Mouse (Mus musculus) liver, postnatal 0 days (tissue): ENCODE data around the gene Pgap2. TPM values are rescaled to one million over a fixed set of nuclear protein-coding genes. Genes with fewer than 3 reads are reported as not detected.

Experiments
- ATAC-seq: fragments of 200-750 bp; cut with Nextera tagmentation; 2 replicates; pipeline ENCODE4 v1.8.0; 2017; ENCODE audit warnings: mild to moderate bottlenecking, moderate library complexity
- DNase-seq: peaks from one replicate; pipeline ENCODE4 v3.0.0-alpha.2; 2016
- H3K27ac ChIP-seq: fragments of 300-500 bp; sonication (generic); 2 replicates; pipeline ENCODE4 v1.5.1; 2014; ENCODE audit warnings: antibody characterized with exemption, moderate library complexity, mild to moderate bottlenecking, low read depth
- H3K27me3 ChIP-seq: fragments of 300-500 bp; sonication (generic); 2 replicates; pipeline ENCODE4 v1.6.1; 2014; ENCODE audit warnings: low read length, control low read depth, mixed read lengths; ENCODE audit not compliant: insufficient read depth
- H3K36me3 ChIP-seq: fragments of 300-500 bp; sonication (generic); replicated peaks from 2 replicates; pipeline ENCODE4 v1.6.1; 2014; ENCODE audit warnings: mild to moderate bottlenecking, control low read depth, low read length, moderate library complexity, mixed read lengths; ENCODE audit not compliant: insufficient read depth
- H3K4me1 ChIP-seq: fragments of 300-500 bp; sonication (generic); 2 replicates; pipeline ENCODE4 v1.6.1; 2014; ENCODE audit warnings: antibody characterized with exemption, mild to moderate bottlenecking, control low read depth; ENCODE audit not compliant: insufficient read depth
- H3K4me2 ChIP-seq: fragments of 300-500 bp; sonication (generic); 2 replicates; pipeline ENCODE4 v1.6.1; 2014; ENCODE audit warnings: low read depth, mild to moderate bottlenecking, low read length, moderate library complexity, mixed read lengths
- H3K4me3 ChIP-seq: fragments of 300-500 bp; sonication (generic); 2 replicates; pipeline ENCODE4 v1.5.1; 2014; ENCODE audit warnings: low read depth, low read length
- H3K9ac ChIP-seq: fragments of 300-500 bp; sonication (generic); replicated peaks from 2 replicates; pipeline ENCODE4 v1.6.1; 2014; ENCODE audit warnings: mild to moderate bottlenecking, moderate library complexity
- H3K9me3 ChIP-seq: fragments of 300-500 bp; sonication (generic); 2 replicates; pipeline ENCODE4 v1.6.1; 2016; ENCODE audit warnings: mild to moderate bottlenecking, control low read depth, low read length, mixed read lengths
- CTCF ChIP-seq: sonication (generic); IDR thresholded peaks from 2 replicates; pipeline ENCODE4 v1.5.1; 2016; ENCODE audit warnings: antibody characterized with exemption, low read depth
- EP300 ChIP-seq: IDR thresholded peaks from 2 replicates; pipeline ENCODE4 v1.6.1; 2016; ENCODE audit warnings: antibody characterized with exemption, low read depth, mild to moderate bottlenecking
- WGBS: fragments of 180-500 bp; shearing (Covaris S2); extraction: QIAGEN DNeasy Blood & Tissue Kit; methylation state at CpG from one replicate; pipeline ENCODE4 v1.1.7; 2014; ENCODE audit not compliant: insufficient replicate concordance; 5-methylcytosine and 5-hydroxymethylcytosine counted together
- polyA plus RNA-seq: library from polyadenylated mRNA; unstranded; fragments of >200 nt; fragmentation: Nextera tagmentation; extraction: Ambion mirVana; gene quantifications from 2 replicates; pipeline ENCODE4 v1.2.1, GENCODE M21; 2015

The Pgap2 gene
- polyA plus RNA-seq, 1 experiment from 2014 or later = 28.7 TPM

DNA sequence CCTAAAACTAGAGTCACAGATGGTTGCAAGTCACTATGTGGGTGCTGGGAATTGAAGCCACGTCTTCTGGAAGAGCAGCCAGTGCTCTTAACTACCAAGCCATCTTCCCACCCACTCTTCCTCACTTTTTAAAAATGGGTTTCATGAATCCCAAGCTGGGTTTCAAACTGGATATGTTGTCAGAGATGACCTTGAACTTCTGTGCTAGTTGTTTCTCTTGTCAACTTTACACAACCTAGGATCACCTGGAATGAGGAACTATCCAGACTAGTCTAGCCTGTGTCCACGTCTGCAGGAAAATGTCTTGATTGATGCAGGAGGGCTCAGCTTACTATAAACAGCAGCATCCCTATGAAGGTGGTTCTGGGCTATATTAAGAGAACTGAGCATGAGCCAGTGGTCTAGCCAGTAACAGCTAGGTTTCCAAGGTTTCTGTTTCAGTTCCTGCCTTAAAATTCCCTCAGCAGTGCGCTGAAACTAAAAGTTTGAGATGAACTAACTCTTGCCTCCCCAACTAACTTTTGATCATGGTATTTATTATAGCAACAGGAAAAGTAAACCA lies 5.6 kb upstream of the Pgap2 start:
- 64% methylated on average over 3 of the region's 3 CpGs for WGBS
- DNase-seq (no peak), ATAC-seq (0 out of 2 replicates have a peak, but pooled peaks have one; percentile 20)
- Histone ChIP-seq H3K9ac (no peak overlapping the region), H3K4me1 (peaks cover 28% of the 10 kb centered on the region), H3K4me3 (no peak overlapping the region), H3K4me2 (no peak overlapping the region), H3K27ac (peak overlapping the region; percentile 46; the same call in 1 of the 2 replicates), H3K36me3 (no peaks in the 10 kb centered on the region; the same call in 1 of the 2 replicates), H3K9me3 (no peaks in the 10 kb centered on the region), H3K27me3 (no peaks in the 10 kb centered on the region)
- no peak for TF ChIP-seq CTCF
- TF ChIP-seq EP300 = no peak

DNA sequence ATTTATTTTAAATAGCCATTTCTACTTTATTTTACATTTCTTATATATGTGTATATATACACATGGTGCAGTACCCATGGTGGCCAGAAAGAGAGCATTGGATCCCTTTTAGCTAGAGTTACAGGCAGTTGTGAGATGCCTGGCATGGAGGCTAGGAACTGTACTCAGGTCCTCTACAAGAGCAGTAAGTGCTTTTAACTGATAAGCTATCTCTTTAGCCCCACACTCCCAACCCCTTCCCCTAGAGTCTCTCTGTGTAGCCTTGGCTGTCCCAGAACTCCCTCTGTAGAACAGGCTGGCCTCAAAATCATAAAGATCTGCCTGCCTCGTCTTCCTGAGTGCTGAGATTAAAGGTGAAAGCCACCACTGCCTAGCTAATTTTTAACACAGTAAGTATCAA lies 4.4 kb upstream of the Pgap2 start:
- Histone ChIP-seq H3K9ac (no peak overlapping the region), H3K27ac (no peak overlapping the region), H3K27me3 (no peaks in the 10 kb centered on the region), H3K4me2 (no peak overlapping the region), H3K4me3 (no peak overlapping the region), H3K36me3 (no peaks in the 10 kb centered on the region; the same call in 1 of the 2 replicates), H3K9me3 (no peaks in the 10 kb centered on the region), H3K4me1 (peaks cover 30% of the 10 kb centered on the region)
- TF ChIP-seq CTCF (no peak), EP300 (0 out of 2 replicates have a peak, but pooled peaks have one; percentile 9)
- WGBS = 26% methylated on average over 1 of the region's 1 CpGs
- DNase-seq (no peak), ATAC-seq (no peak)

DNA sequence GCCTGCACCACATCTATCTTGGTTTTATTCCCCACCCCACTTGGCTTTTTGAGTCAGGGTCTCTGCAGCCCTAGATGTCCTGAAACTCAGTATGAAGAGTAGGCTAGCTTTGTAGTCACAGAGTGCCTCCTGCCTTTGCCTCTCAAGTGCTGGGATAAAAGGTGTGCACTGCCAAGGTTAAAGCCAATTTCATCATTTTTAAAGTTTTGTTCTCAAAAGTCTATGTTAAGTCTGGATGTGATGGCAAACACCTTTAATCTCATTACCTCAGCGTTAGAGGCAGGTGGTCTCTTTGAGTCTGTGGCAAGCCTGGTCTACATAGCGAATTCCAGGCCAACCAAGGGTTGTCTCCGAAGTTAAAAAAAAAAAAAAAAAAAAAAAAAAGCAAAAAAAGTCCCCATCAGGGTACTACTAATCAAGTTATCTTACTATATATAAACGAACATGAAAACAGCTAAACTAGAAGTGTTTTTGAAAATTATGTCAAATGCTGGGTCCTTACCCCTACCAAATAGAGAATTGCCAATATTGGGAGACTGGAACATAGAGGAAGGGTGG lies 1.1 kb upstream of the Pgap2 start:
- no peaks in the 10 kb centered on the region for H3K36me3 ChIP-seq
- DNase-seq = no peak
- H3K4me2 ChIP-seq = peak overlapping the region; percentile 95
- H3K9me3 ChIP-seq = no peaks in the 10 kb centered on the region
- TF ChIP-seq EP300 (no peak), CTCF (no peak)
- H3K4me3 ChIP-seq = peak overlapping the region; percentile 96
- no peaks in the 10 kb centered on the region for H3K27me3 ChIP-seq
- no peak for ATAC-seq
- peak overlapping the region; percentile 94 for H3K9ac ChIP-seq
- WGBS = 44% methylated on average over 4 of the region's 4 CpGs
- H3K4me1 ChIP-seq = peaks cover 33% of the 10 kb centered on the region
- peak overlapping the region; percentile 98; the same call in 1 of the 2 replicates for H3K27ac ChIP-seq

DNA sequence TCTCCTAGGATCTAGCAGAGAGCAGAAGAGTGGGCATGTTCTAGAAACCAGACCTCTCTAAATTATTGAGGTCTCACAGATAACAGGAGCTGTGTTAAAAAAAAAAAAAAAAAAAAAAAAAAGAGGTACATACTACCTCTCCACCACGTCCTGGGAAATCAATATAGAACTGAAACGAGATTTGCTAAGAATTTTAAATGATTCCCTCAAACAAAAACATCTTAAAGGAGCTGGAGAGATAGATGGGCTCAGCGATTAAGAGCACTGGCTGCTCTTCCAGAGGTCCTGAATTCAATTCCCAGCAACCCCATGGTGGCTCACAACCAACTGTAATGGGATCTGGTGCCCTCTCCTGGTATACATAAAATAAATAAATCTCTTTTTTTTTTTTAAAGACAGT lies 1.1 kb downstream of the Pgap2 start:
- no peaks in the 10 kb centered on the region for H3K9me3 ChIP-seq
- DNase-seq (no peak), ATAC-seq (no peak)
- no peaks in the 10 kb centered on the region for H3K36me3 ChIP-seq
- H3K4me3 ChIP-seq = peak overlapping the region; percentile 96
- no peaks in the 10 kb centered on the region for H3K27me3 ChIP-seq
- TF ChIP-seq CTCF (no peak), EP300 (no peak)
- peaks cover 21% of the 10 kb centered on the region for H3K4me1 ChIP-seq
- 59% methylated on average over 3 of the region's 3 CpGs for WGBS
- peak overlapping the region; percentile 95 for H3K4me2 ChIP-seq
- H3K27ac ChIP-seq = peak overlapping the region; percentile 98
- H3K9ac ChIP-seq = peak overlapping the region; percentile 94

DNA sequence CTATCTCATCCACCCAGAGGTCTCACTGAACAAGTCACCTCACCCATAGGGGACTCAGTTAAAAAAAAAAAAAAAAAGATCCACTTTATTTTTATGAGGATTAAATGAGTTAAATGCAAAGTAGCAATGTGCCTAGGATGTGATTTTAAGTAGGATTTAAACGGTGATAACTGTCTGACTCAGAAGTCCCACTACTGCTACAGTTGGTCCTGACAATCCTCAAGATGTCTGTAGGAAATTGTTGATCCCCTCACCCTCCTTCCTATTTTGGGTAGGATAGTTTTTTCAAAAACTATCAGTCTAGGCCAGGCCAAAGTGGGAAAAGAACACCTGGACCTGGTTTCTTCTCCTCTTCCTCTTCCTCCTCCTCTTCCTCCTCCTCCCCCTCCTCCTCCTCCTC lies 11.9 kb downstream of the Pgap2 start:
- 30% methylated on average over 1 of the region's 1 CpGs for WGBS

DNA sequence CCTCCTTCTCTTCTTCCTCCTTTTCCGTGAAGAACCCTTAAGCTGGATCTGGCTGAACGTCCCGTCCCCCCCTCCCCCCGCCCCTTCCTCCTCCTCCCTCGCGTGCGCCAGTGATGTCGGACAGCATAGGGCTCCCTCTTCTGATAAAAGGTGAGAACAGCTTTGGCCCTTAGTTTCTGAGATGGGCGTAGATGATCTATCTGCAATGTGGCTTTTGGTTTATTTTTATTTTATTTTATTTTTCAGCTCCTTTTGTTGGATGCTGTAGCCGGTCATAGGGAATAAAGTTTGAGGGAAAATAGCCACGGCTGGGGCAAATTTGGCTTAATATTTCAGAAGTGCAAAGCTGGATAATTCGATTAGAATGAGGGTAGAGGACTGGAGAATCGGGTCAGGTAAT lies 12.3 kb downstream of the Pgap2 start:
- H3K9me3 ChIP-seq = no peaks in the 10 kb centered on the region
- H3K27me3 ChIP-seq = no peaks in the 10 kb centered on the region
- DNase-seq (peak; percentile 68), ATAC-seq (peak; percentile 78)
- TF ChIP-seq CTCF = peak; percentile 71
- no peak for TF ChIP-seq EP300
- H3K4me1 ChIP-seq = peaks cover 16% of the 10 kb centered on the region
- H3K27ac ChIP-seq = peak overlapping the region; percentile 75
- H3K4me3 ChIP-seq = peak overlapping the region; percentile 75
- H3K36me3 ChIP-seq = no peaks in the 10 kb centered on the region
- H3K9ac ChIP-seq = peak overlapping the region; percentile 75
- WGBS = 3% methylated on average over 13 of the region's 13 CpGs
- peak overlapping the region; percentile 95 for H3K4me2 ChIP-seq

More for the DNA sequence above, 11.9 kb downstream of the Pgap2 start:
- Histone ChIP-seq H3K9ac (no peak overlapping the region), H3K9me3 (no peaks in the 10 kb centered on the region), H3K27ac (no peak overlapping the region), H3K4me3 (peak overlapping the region; percentile 75), H3K36me3 (no peaks in the 10 kb centered on the region), H3K4me1 (peaks cover 16% of the 10 kb centered on the region), H3K27me3 (no peaks in the 10 kb centered on the region), H3K4me2 (peak overlapping the region; percentile 95; the same call in 1 of the 2 replicates)
- no peak for ATAC-seq
- DNase-seq = no peak
- no peak for TF ChIP-seq EP300
- TF ChIP-seq CTCF = no peak
